Mouse (Mus musculus) liver, embryonic 14.5 days (tissue): Measurements from ENCODE around the gene Cpeb3. TPM values are rescaled to one million over a fixed set of nuclear protein-coding genes. Genes with fewer than 3 reads are reported as not detected.

Source experiments
- ATAC-seq: fragments of 200-750 bp; cut with Nextera tagmentation; 2 replicates; pipeline ENCODE4 v1.8.0; 2017; ENCODE audit warnings: moderate number of reproducible peaks, mild to moderate bottlenecking, moderate library complexity; ENCODE audit not compliant: insufficient read depth
- DNase-seq, 3 experiments: peaks; one replicate each; pipeline ENCODE4 v3.0.0-alpha.2; 2012 to 2013; ENCODE audit warnings: low read depth in 3 of 3, low spot score in 3 of 3
- H3K27ac ChIP-seq: fragments of 300-500 bp; sonication (generic); 2 replicates; pipeline ENCODE4 v1.5.1; 2014; ENCODE audit warnings: moderate library complexity, mild to moderate bottlenecking, control low read depth, inconsistent platforms
- H3K27me3 ChIP-seq: fragments of 300-500 bp; sonication (generic); 2 replicates; pipeline ENCODE4 v1.6.1; 2014; ENCODE audit warnings: mild to moderate bottlenecking, low read length, moderate library complexity; ENCODE audit not compliant: control insufficient read depth, insufficient read depth
- H3K36me3 ChIP-seq: fragments of 300-500 bp; sonication (generic); replicated peaks from 2 replicates; pipeline ENCODE4 v1.6.1; 2014; ENCODE audit warnings: low read depth; ENCODE audit not compliant: control insufficient read depth, insufficient read depth
- H3K4me1 ChIP-seq, 2 experiments: fragments of 200-500 bp in 1 of 2; fragments of 300-500 bp in 1 of 2; sonication (generic) in 1 of 2; replicated peaks; 2 replicates each; pipeline ENCODE4 v1.6.1; 2012 to 2014; ENCODE audit warnings: antibody characterized with exemption in 1 of 2, inconsistent platforms in 1 of 2, low read length in 1 of 2; ENCODE audit not compliant: control insufficient read depth in 2 of 2, insufficient read depth in 2 of 2
- H3K4me2 ChIP-seq: fragments of 300-500 bp; sonication (generic); 2 replicates; pipeline ENCODE4 v1.6.1; 2014; ENCODE audit warnings: low read depth, mild to moderate bottlenecking, control low read depth, moderate library complexity
- H3K4me3 ChIP-seq, 2 experiments: fragments of 200-500 bp in 1 of 2; fragments of 300-500 bp in 1 of 2; sonication (generic) in 1 of 2; 2 replicates each; pipeline ENCODE4 v1.5.1; 2012 to 2014; ENCODE audit warnings: low read depth in 2 of 2, low read length in 2 of 2, mild to moderate bottlenecking in 2 of 2, control low read depth in 1 of 2, inconsistent platforms in 1 of 2, moderate library complexity in 1 of 2; ENCODE audit not compliant: insufficient read depth in 1 of 2
- H3K9ac ChIP-seq: fragments of 300-500 bp; sonication (generic); replicated peaks from 2 replicates; pipeline ENCODE4 v1.6.1; 2014; ENCODE audit warnings: mild to moderate bottlenecking, control low read depth, moderate library complexity
- H3K9me3 ChIP-seq: fragments of 300-500 bp; sonication (generic); 2 replicates; pipeline ENCODE4 v1.6.1; 2016; ENCODE audit warnings: low read length, mixed read lengths; ENCODE audit not compliant: control insufficient read depth
- CTCF ChIP-seq: IDR thresholded peaks from 2 replicates; pipeline ENCODE4 v1.5.1; 2016; ENCODE audit warnings: antibody characterized with exemption, low read depth, control low read depth
- EP300 ChIP-seq: IDR thresholded peaks from 2 replicates; pipeline ENCODE4 v1.6.1; 2016; ENCODE audit warnings: antibody characterized with exemption, low read depth
- WGBS: fragments of 180-500 bp; shearing (Covaris S2); extraction: QIAGEN DNeasy Blood & Tissue Kit; methylation state at CpG from one replicate; pipeline ENCODE4 v1.1.7; 2014; ENCODE audit not compliant: insufficient replicate concordance; 5-methylcytosine and 5-hydroxymethylcytosine counted together
- polyA plus RNA-seq, 2 experiments: library from polyadenylated mRNA; depleted of rRNA in 1 of 2; stranded (reverse) in 1 of 2; unstranded in 1 of 2; fragments of >200 nt; fragmentation: Nextera tagmentation in 1 of 2; extraction: Ambion mirVana in 1 of 2; gene quantifications; 2 replicates each; pipeline versions ENCODE4 v1.2.1 to v1.2.3; 2012 to 2014

Cpeb3 gene
- polyA plus RNA-seq, 2 experiments, result 1.9 to 2.4 TPM

- H3K27ac ChIP-seq, result no peak overlapping the region
- 38% methylated on average over 20 of the region's 20 CpGs for WGBS
- H3K4me1 ChIP-seq, result peaks cover 8 to 10% of the 10 kb centered on the region in 2 experiments
- peak overlapping the region; percentile 86 for H3K4me2 ChIP-seq
- peak overlapping the region; percentile 28; the same call in 1 of the 2 replicates for H3K9ac ChIP-seq
- DNase-seq, result no peak
- peaks cover 54% of the 10 kb centered on the region for H3K27me3 ChIP-seq
- ATAC-seq, result no peak
- peak overlapping the region; percentile 58 to 64 for H3K4me3 ChIP-seq
- H3K36me3 ChIP-seq, result no peaks in the 10 kb centered on the region; the same call in 1 of the 2 replicates
- TF ChIP-seq CTCF (no peak), EP300 (no peak)
- H3K9me3 ChIP-seq, result no peaks in the 10 kb centered on the region
Observed at GRCm38 (mm10) chr19:37173331-37174115, 34.9 kb downstream of the Cpeb3 start.

GRCm38 (mm10) chr19:37172566-37173130, 35.8 kb downstream of the Cpeb3 start:
- Histone ChIP-seq H3K9me3 (no peaks in the 10 kb centered on the region), H3K4me1 (peaks cover 3 to 6% of the 10 kb centered on the region in 2 experiments; a peak in 3 of 4 replicates), H3K9ac (no peak overlapping the region), H3K4me2 (peak overlapping the region; percentile 86), H3K27ac (no peak overlapping the region), H3K4me3 (no peak overlapping the region), H3K36me3 (no peaks in the 10 kb centered on the region; the same call in 1 of the 2 replicates), H3K27me3 (peaks cover 54% of the 10 kb centered on the region)
- ATAC-seq (no peak), DNase-seq (no peak)
- 69% methylated on average over 11 of the region's 11 CpGs for WGBS
- TF ChIP-seq CTCF, result no peak
- no peak for TF ChIP-seq EP300

- H3K4me2 ChIP-seq, result peak overlapping the region; percentile 86; the same call in 1 of the 2 replicates
- no peak for DNase-seq
- H3K9me3 ChIP-seq, result no peaks in the 10 kb centered on the region
- 65% methylated on average over 1 of the region's 1 CpGs for WGBS
- no peaks in the 10 kb centered on the region; the same call in 1 of the 2 replicates for H3K36me3 ChIP-seq
- H3K4me1 ChIP-seq, result peaks cover 2 to 5% of the 10 kb centered on the region in 2 experiments; a peak in 3 of 4 replicates
- H3K27me3 ChIP-seq, result peaks cover 52% of the 10 kb centered on the region
- no peak overlapping the region for H3K9ac ChIP-seq
- TF ChIP-seq EP300 (no peak), CTCF (no peak)
- no peak overlapping the region for H3K27ac ChIP-seq
- no peak overlapping the region for H3K4me3 ChIP-seq
- ATAC-seq, result no peak
Observed at GRCm38 (mm10) chr19:37172096-37172495, 36.3 kb downstream of the Cpeb3 start.

- Histone ChIP-seq H3K9ac (no peak overlapping the region), H3K4me3 (no peak overlapping the region), H3K9me3 (no peaks in the 10 kb centered on the region), H3K27me3 (no peaks in the 10 kb centered on the region), H3K27ac (no peak overlapping the region), H3K4me1 (peaks cover 0 to 9% of the 10 kb centered on the region in 2 experiments; a peak in 2 of 4 replicates), H3K4me2 (no peak overlapping the region), H3K36me3 (no peaks in the 10 kb centered on the region)
- 79% methylated on average over 5 of the region's 5 CpGs for WGBS
- ATAC-seq (no peak), DNase-seq (no peak)
- no peak for TF ChIP-seq CTCF
Observed at GRCm38 (mm10) chr19:37156770-37157336, 51.5 kb downstream of the Cpeb3 start.

- Histone ChIP-seq H3K4me2 (no peak overlapping the region), H3K27ac (no peak overlapping the region), H3K36me3 (no peaks in the 10 kb centered on the region), H3K27me3 (no peaks in the 10 kb centered on the region), H3K9me3 (no peaks in the 10 kb centered on the region), H3K4me1 (peaks cover 0 to 11% of the 10 kb centered on the region in 2 experiments; a peak in 2 of 4 replicates), H3K9ac (no peak overlapping the region), H3K4me3 (no peak overlapping the region)
- no peak for DNase-seq
- no peak for ATAC-seq
- no peak for TF ChIP-seq CTCF
- TF ChIP-seq EP300, result no peak
- WGBS, result 61% methylated on average over 4 of the region's 4 CpGs
Observed at GRCm38 (mm10) chr19:37156040-37156439, 52.4 kb downstream of the Cpeb3 start.
